Mouse (Mus musculus) hindbrain, embryonic 13.5 days (tissue): ENCODE measurements around the gene Ildr2. TPM values are rescaled to one million over a fixed set of nuclear protein-coding genes. Genes with fewer than 3 reads are reported as not detected.

Experiments used
- ATAC-seq: fragments of 200-750 bp; cut with Nextera tagmentation; 2 replicates; pipeline ENCODE4 v1.8.0; 2017; ENCODE audit warnings: moderate TSS enrichment; ENCODE audit not compliant: low FRiP score
- H3K27ac ChIP-seq: fragments of 300-500 bp; sonication (generic); 2 replicates; pipeline ENCODE4 v1.5.1; 2015; ENCODE audit warnings: inconsistent platforms, mild to moderate bottlenecking, moderate library complexity
- H3K27me3 ChIP-seq: fragments of 300-500 bp; sonication (generic); 2 replicates; pipeline ENCODE4 v1.6.1; 2015; ENCODE audit warnings: mild to moderate bottlenecking, inconsistent platforms
- H3K36me3 ChIP-seq: fragments of 300-500 bp; sonication (generic); 2 replicates; pipeline ENCODE4 v1.6.1; 2015; ENCODE audit warnings: mild to moderate bottlenecking, inconsistent platforms
- H3K4me1 ChIP-seq: fragments of 300-500 bp; sonication (generic); replicated peaks from 2 replicates; pipeline ENCODE4 v1.6.1; 2015; ENCODE audit warnings: inconsistent platforms
- H3K4me2 ChIP-seq: fragments of 300-500 bp; sonication (generic); 2 replicates; pipeline ENCODE4 v1.6.1; 2015; ENCODE audit warnings: inconsistent platforms, mild to moderate bottlenecking, moderate library complexity
- H3K4me3 ChIP-seq: fragments of 300-500 bp; sonication (generic); 2 replicates; pipeline ENCODE4 v1.5.1; 2015; ENCODE audit warnings: mild to moderate bottlenecking, inconsistent platforms
- H3K9ac ChIP-seq: fragments of 300-500 bp; sonication (generic); 2 replicates; pipeline ENCODE4 v1.6.1; 2015; ENCODE audit warnings: mild to moderate bottlenecking, inconsistent platforms
- H3K9me3 ChIP-seq: fragments of 300-500 bp; sonication (generic); 2 replicates; pipeline ENCODE4 v1.6.1; 2016; ENCODE audit warnings: inconsistent platforms
- WGBS: fragments of 180-500 bp; shearing (Covaris S2); methylation state at CpG from one replicate; pipeline ENCODE4 v1.1.7; 2015; 5-methylcytosine and 5-hydroxymethylcytosine counted together
- polyA plus RNA-seq: library from polyadenylated mRNA; unstranded; fragments of >200 nt; fragmentation: Nextera tagmentation; extraction: Ambion mirVana; gene quantifications from 2 replicates; pipeline ENCODE4 v1.2.1, GENCODE M21; 2015

Ildr2 gene
- polyA plus RNA-seq, 1 experiment from 2014 or later: 3.6 TPM

DNA sequence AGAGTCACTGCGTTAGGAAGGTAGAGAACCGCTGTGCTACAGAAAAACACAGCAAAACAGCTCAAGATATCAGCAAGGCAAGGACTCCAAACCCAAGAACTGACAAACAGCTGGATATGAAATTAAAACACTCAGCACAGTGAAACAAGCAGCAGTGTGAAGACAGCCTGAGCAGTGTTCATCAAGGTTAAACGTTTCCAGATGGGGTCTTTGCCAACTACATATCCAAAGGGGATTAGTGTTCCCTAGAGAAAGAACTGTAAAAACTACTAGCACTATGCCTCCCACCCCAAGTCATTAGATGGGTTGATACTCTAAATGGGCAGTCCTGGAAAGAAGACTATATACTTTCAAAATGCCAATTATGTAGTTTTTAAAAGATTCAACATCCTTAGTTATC lies 95.4 kb downstream of the Ildr2 start:
- Histone ChIP-seq H3K9me3 (no peaks in the 10 kb centered on the region), H3K4me1 (peaks cover 5% of the 10 kb centered on the region), H3K27ac (no peak overlapping the region), H3K4me3 (no peak overlapping the region), H3K9ac (no peak overlapping the region), H3K4me2 (no peak overlapping the region), H3K36me3 (no peaks in the 10 kb centered on the region), H3K27me3 (0 out of 2 replicates have a peak, but pooled peaks cover 5% of the 10 kb centered on the region)
- 85% methylated on average over 3 of the region's 3 CpGs for WGBS
- no peak for ATAC-seq

DNA sequence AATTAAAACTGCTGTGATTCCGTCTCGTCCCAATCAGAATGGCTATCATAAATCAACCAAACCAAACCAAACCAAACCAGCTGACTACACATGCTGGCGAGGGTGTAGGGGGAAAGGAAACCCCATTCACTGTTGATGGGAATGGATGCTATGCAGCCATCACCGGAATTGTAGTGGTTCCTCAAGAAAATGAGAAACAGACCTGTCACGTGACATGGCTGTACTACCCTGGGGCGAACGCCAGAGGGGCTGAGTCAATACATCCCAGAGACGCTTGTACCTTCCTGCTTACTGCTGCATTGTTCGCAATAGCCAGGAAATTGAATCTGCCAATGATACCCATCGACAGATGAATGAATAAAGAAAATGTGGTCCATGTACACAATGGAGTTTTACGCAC lies 95.8 kb downstream of the Ildr2 start:
- Histone ChIP-seq H3K4me2 (no peak overlapping the region), H3K4me1 (peaks cover 1% of the 10 kb centered on the region; the same call in 1 of the 2 replicates), H3K9me3 (no peaks in the 10 kb centered on the region), H3K36me3 (no peaks in the 10 kb centered on the region), H3K9ac (no peak overlapping the region), H3K4me3 (no peak overlapping the region), H3K27me3 (0 out of 2 replicates have a peak, but pooled peaks cover 5% of the 10 kb centered on the region), H3K27ac (no peak overlapping the region)
- no peak for ATAC-seq
- WGBS: 85% methylated on average over 11 of the region's 11 CpGs

DNA sequence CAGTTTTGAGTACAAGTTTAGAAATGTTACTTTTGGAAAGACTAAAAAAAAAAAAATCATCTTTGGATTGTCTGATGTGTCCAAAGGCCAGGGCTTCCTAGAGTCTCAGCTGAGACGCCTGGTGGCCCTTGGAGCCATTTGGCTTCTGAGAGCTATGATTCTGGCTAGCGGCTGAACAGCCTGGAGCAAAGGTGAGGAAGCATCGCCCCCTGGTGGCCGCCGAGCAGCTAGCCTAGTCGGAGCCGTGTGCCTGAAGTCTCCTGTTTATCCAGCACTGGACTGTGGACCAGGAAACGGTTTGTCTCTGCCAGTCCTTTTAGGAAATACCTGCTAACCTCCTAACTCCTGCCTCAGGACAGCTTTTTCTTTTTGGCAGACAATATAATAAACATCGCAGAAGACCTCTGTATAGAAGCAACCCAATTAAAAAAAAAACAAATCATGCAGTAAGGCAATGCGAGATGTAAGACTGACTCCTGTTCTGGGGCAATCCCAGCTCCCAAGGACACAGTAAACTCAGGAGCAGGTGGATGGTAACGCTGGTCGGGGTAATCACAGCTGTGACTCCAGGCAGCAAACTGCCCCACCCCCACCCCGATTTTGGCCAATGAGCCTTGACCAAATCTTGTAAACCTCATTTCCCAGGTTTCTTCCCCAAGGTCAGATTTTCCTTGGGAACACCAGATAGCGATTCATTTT lies 106.4 kb downstream of the Ildr2 start:
- Histone ChIP-seq H3K27me3 (no peaks in the 10 kb centered on the region; the same call in 1 of the 2 replicates), H3K9me3 (no peaks in the 10 kb centered on the region), H3K27ac (0 out of 2 replicates have a peak overlapping the region, but pooled peaks have one; percentile 8), H3K4me3 (no peak overlapping the region), H3K4me2 (no peak overlapping the region), H3K9ac (no peak overlapping the region), H3K4me1 (0 out of 2 replicates have a peak, but pooled peaks cover 3% of the 10 kb centered on the region), H3K36me3 (no peaks in the 10 kb centered on the region)
- ATAC-seq: peak; percentile 91
- WGBS: 24% methylated on average over 14 of the region's 14 CpGs

DNA sequence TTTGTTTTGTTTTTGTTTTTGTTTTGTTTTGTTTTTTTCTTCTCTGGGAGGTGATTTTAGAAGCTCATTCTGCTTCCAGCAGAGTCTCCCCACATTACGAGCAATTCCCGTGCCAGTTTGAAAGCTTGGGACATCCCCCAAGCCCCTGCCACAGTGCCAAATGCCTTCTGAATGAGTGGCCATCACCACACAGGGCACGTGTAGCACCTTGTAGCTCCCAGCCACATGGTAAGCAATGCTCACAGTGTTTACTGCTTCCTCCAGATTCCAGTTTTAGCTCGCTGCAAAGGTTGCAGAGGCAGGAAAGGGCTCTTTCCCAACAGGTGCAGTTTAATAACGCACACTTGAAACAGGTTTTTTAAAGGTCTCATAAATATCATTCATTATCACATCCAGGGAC lies 107.0 kb downstream of the Ildr2 start:
- ATAC-seq: no peak
- Histone ChIP-seq H3K4me2 (no peak overlapping the region), H3K4me1 (0 out of 2 replicates have a peak, but pooled peaks cover 3% of the 10 kb centered on the region), H3K27me3 (no peaks in the 10 kb centered on the region; the same call in 1 of the 2 replicates), H3K4me3 (no peak overlapping the region), H3K27ac (no peak overlapping the region), H3K9ac (no peak overlapping the region), H3K9me3 (no peaks in the 10 kb centered on the region), H3K36me3 (no peaks in the 10 kb centered on the region)
- 81% methylated on average over 5 of the region's 5 CpGs for whole genome bisulfite sequencing

DNA sequence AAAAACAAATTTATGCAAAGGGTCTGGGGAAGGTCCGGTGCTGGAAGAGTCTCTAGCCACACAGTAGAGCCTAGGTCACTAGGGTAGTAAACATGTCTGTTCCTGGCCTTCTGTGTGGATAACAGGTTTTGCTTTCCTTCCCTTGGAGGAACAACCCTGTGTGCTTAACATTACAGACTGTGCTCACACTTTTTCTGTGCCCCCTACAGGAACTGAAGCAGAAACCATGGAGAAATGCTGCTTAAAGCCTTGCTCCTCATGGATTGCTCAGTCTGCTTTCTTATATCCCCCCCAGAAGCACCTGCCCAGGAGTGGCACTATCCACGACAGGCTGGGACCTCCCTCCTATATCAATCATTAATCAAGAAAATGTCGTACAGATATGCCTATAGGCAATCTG lies 107.9 kb downstream of the Ildr2 start:
- H3K9me3 ChIP-seq: no peaks in the 10 kb centered on the region

DNA sequence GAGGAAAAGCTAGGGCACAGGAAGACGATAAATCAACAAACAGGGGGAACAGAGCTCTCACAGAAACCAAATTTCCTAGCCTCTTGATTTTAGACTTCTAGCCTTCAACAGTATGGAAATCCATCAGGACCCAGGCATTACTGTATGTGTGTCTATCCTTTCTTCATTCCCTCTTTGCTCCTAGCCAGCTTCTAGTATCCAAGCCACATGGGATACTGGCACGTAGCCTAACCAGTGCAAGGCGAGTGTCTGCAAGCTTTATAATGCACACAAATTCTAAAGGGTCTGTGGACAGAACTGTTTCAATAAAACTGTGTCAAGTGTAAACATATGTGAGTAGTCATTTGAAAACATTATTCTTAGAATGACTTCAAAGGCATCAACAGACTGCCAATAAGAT lies 108.7 kb downstream of the Ildr2 start:
- Histone ChIP-seq H3K4me1 (0 out of 2 replicates have a peak, but pooled peaks cover 3% of the 10 kb centered on the region), H3K4me3 (no peak overlapping the region), H3K4me2 (no peak overlapping the region), H3K9me3 (no peaks in the 10 kb centered on the region), H3K27ac (no peak overlapping the region), H3K27me3 (no peaks in the 10 kb centered on the region; the same call in 1 of the 2 replicates), H3K9ac (no peak overlapping the region), H3K36me3 (no peaks in the 10 kb centered on the region)
- 84% methylated on average over 3 of the region's 3 CpGs for WGBS
- ATAC-seq: no peak

More for the DNA sequence above, 107.9 kb downstream of the Ildr2 start:
- Histone ChIP-seq H3K36me3 (no peaks in the 10 kb centered on the region), H3K4me2 (no peak overlapping the region), H3K4me1 (0 out of 2 replicates have a peak, but pooled peaks cover 3% of the 10 kb centered on the region), H3K27ac (no peak overlapping the region), H3K27me3 (no peaks in the 10 kb centered on the region; the same call in 1 of the 2 replicates), H3K4me3 (no peak overlapping the region), H3K9ac (no peak overlapping the region)
- ATAC-seq: no peak
- 68% methylated on average over 3 of the region's 3 CpGs for WGBS

DNA sequence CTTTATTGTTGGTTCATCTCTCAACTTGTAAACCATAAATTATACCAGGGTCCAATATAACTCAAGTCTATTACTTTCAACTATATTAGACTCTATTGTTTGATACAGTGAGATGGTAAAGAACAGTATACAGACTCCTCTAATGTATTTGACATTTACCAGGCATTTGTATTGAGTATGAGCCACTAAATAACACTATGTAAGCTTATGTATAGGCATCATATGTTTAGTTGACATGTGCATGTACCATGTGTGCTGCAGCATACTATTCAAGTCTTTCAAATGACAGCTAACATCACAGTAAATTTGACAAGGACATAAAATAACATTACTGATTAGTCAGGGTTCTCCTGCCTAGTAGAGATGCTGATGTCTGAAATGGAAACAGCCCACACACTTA lies 109.2 kb downstream of the Ildr2 start:
- Histone ChIP-seq H3K9ac (no peak overlapping the region), H3K36me3 (no peaks in the 10 kb centered on the region), H3K4me2 (no peak overlapping the region), H3K9me3 (no peaks in the 10 kb centered on the region), H3K4me1 (0 out of 2 replicates have a peak, but pooled peaks cover 3% of the 10 kb centered on the region), H3K27me3 (no peaks in the 10 kb centered on the region; the same call in 1 of the 2 replicates), H3K27ac (no peak overlapping the region), H3K4me3 (no peak overlapping the region)
- ATAC-seq: no peak

Other genes starting within 250 kb of the Ildr2 start
- gene Dusp27, start 126.2 kb upstream of the Ildr2 start, polyA plus RNA-seq: 1.2 and 1.6 TPM in 2 replicates
- gene Gpa33, start 123.9 kb upstream of the Ildr2 start, polyA plus RNA-seq: 0.14 TPM in 1 of 2 replicates, not detected in the other
- not detected in 2 replicates for gene Mael, start 15.4 kb upstream of the Ildr2 start, polyA plus RNA-seq
- 73.8 and 77.0 TPM in 2 replicates for gene Tada1, start 125.0 kb downstream of the Ildr2 start, polyA plus RNA-seq
- 38.8 and 41.7 TPM in 2 replicates for gene Pogk, start 155.7 kb downstream of the Ildr2 start, polyA plus RNA-seq
- not detected in 2 replicates for gene Gm4846, start 243.4 kb downstream of the Ildr2 start, polyA plus RNA-seq